Mouse (Mus musculus) frontal cortex, adult (tissue): Measurements from ENCODE around the gene Olfr868.
A peak's percentile ranks its signal among the peaks of the same experiment; 100 is the strongest.

Experiments used
- ATAC-seq: cut with Nextera tagmentation; 2 replicates; pipeline ENCODE4 v1.9.2; 2017; ENCODE audit warnings: mild to moderate bottlenecking, moderate library complexity, mixed read lengths; ENCODE audit not compliant: low TSS enrichment

Gene Olfr868

DNA sequence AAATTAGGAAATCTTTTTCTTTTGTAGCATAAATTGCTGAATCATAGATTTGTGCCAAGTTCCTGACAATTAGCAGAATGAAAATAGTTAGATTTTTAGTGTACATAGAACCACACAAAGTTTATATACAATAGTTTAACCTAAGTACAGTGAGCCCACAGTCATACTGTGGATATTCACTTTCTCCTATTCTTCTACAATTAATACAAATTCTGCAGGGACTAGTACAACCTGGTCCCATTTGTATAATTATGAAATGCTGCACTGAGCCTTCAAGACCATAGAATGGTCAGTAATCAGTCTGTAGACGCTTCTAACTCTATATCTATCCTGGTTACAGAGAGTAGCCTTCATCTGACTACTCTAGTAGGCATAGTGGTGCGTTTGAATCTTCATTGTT, at the start of gene Olfr868:
TSS of gene Olfr868 (plus strand) at position 301 of the 400 bp plus-strand sequence.
- ATAC-seq, result no peak

GRCm38 (mm10) chr9:20057462-20057861, 41.0 kb upstream of the Olfr868 start, which contains the start of gene Olfr867:
TSS of gene Olfr867 (minus strand) at chr9:20057562.
- no peak for ATAC-seq

GRCm38 (mm10) chr9:20070236-20070635, 28.2 kb upstream of the Olfr868 start:
- no peak for ATAC-seq

DNA sequence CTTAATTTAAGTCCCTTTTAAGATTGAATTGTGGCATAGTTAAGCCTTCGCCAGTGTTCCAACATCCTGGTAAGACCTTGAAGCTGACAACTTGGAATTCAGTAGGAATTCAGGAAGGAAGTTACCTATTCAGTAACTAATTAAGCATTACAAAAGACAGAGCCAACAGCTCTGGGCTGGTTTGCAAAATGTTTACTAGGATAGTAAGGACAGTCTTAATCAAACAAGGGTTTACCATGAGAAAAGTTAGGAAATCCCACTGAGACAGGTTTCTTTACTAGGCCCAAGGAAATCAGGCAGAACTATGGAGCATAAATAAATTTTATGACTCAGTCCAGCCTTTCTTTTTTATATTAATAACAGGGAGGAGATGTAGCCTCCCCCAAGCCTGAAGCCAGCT, 27.1 kb upstream of the Olfr868 start:
- no peak for ATAC-seq

- ATAC-seq, result peak; percentile 57; the same call in 1 of the 2 replicates
These were observed 24.8 kb upstream of the Olfr868 start for GRCm38 (mm10) chr9:20073523-20074177.

DNA sequence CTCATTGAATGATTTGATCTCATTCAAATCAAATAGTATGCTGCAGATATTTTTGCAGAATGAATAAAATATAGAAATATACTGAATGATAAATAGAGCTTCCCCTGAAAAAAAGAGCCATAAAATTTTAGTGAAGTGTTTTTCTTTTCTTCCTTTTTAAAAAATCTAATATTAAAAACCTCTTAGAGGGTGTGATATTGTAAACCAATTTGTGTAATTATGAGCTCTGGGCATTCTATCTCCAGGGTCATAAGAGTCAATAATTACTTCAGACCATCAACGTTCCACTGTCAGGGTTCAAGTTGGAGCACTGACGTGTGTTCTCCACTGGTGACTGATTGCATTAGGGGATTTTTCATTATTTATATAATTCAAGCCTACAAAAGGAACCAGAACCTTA, 30.3 kb downstream of the Olfr868 start, which contains the start of gene Olfr869:
TSS of gene Olfr869 (plus strand) at position 301 of the 400 bp plus-strand sequence.
- no peak for ATAC-seq

GRCm38 (mm10) chr9:20149706-20150105, 51.3 kb downstream of the Olfr868 start:
- ATAC-seq, result no peak
